Mouse (Mus musculus): Measurements from ENCODE around the gene Dpyd.

Dpyd gene

DNA sequence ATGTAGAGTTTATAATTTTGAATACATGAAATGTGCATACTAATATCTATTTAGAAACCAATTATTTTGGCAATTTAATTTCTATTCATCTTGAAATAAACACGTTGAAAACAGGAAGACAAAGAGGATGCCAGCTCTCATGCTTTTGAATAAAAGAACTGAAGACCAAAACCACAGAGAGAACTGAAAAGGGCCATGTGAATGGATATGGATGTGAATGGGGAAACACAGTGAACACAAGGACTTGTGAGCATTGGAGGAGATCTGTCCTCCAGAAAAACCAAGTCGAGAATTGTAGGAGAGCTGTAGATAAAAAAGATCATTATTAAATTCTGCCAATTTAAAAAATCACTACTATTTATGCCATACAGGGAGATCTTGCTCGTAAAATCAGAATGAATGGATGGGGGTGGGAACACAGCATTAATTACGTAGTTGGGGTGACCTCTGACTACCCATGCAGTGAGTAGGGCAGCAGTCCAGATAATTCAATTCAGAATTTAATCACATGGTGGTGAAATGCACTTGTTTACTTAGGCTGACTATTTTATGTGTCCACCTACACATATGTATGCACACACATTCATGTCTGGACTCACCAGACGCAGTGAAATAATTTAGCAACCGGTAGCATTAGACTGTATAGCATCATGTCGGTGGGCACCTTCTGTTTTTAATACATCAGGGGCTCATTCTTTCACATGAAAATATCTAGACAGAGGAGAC, 114.3 kb downstream of the Dpyd start:
- no peak for DNase-seq (ENCODE audit: low spot score)

DNA sequence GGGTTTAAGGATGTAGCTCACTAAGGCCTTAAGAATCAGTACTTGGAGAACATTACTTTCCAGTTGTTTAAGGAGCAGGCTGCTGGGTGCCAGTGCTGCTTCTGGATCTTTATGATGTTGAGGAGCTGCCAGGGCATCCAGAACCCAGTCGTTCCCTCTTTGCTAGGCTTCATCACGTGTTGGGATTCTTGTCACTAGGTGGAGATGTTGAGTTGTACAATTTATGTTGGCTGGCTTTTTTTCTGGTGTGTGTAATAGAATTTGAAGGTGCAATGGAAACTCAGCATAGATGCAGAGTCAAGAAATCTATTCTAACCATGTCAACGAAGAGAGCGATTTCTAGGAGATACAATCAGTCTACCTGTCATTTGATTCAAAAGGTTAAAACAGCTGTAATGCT, 118.9 kb downstream of the Dpyd start:
- peak; percentile 49 for DNase-seq (ENCODE audit: low spot score)

DNA sequence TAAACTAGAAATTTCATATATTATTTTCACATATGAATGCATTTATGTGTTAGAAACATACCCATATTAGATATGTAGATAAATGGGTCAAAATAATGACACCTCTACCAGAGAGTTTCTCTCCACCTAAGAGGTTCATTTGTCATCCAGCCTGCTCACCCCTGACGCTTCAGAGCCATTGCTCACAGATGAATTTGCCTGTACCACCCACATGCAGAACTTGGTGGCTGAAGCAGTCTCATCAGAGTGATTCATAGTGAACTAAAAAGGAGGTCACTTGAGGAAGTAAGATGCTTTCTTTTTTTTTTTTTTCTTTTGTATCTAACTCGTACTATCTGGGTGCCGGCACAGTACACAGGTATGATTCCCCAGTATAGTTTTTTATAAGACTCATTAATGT, 188.3 kb downstream of the Dpyd start:
- DNase-seq (ENCODE audit: low spot score), result no peak

DNA sequence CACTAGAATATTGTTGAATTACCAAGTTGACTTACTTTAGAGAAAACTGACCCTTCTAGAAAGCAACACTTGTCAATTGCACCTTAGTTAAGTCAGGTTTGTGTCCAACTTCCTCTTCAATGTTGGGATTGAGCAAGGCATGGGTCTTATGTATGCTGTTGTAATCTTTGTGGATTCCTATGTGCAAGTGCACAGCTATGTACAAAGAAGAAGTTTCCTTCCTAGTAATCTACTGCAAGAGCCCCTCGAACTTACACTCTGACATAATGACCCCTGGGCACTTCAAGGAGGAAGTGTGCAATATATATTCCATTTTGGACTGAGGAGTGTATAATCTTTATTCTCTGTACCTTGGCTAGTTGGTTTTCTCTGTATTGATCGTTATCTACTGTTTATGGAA, 191.7 kb downstream of the Dpyd start:
- no peak for DNase-seq (ENCODE audit: low spot score)

DNA sequence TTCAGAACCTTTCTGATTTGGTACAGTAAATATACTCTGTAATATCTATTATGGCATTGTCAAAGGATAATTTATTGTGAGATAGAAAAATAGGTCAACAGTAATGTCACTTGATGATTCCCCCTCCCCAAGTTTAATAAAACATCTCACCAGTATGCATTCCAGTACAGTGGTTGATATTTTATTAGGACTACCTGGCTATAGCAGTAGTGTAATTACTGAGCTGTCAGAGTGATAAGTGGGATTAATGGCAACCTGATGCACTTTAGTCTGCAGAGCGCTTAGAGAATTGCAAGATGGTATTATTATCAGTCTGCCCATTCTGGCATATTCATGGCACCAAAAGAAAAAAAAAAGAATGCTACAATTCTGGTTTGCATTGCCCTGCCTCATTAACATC, 194.2 kb downstream of the Dpyd start:
- DNase-seq (ENCODE audit: low spot score), result no peak

DNA sequence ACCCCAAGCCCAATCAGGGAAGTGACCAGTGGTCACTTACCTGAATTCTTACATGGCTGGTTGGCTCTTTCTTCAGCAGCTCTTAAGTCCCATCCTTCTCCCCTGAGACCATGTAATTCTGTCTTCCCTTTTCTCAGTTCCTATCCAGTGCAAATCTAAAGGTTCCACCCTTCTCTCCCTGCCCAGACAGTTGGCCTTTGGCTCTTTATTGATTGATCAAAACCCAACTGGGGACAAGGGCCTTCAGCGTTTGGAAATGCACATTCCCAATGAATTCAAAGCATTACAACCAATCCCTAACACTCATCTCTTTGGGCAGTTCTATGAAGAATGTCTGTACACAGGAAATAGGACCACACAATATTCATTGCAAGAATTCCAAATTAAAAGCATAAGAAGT, 251.0 kb downstream of the Dpyd start:
- no peak for DNase-seq (ENCODE audit: low spot score)

DNA sequence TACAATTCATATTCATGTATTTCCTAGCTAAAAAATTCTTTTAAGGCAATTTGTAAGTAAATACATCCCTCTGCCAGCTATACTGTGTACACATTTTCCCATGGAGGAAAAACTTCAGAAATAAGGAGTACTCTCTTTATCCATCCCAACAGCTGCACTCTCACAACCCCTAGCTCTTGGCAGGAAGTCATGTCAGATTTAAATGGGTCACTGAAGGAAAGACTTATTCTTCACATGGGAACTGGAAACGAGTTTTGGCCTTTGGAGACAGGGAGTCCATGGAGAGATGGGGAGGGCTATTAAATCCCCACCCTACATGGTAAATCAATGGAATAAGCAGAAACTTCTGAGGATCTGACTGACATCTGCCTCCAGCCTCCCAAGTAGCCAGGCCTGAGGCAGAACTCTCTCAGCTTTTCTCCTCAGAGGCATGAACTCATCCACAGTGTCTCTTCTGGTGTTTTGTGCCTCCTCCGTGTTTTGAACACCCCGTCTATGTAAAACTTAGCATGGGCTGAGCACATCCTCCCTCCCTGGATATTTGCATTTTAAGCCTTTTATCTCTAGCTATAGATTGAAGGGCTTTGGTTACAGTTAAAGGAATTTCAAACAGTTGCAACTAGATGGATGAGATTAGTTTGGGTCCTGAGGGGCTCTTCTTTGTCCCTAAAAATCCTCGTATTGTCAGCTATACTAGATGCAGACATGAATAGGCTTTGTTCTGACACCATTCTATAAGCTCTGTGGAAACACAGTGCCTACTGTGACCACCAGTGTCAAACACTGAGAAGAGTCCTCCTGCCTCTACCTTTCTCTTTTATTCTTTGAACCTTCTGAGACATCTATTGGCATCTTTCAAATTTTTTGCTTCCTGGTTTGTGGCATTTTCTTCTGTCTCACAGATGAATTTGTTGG, 288.9 kb downstream of the Dpyd start:
- no peak for DNase-seq (ENCODE audit: low spot score)

DNA sequence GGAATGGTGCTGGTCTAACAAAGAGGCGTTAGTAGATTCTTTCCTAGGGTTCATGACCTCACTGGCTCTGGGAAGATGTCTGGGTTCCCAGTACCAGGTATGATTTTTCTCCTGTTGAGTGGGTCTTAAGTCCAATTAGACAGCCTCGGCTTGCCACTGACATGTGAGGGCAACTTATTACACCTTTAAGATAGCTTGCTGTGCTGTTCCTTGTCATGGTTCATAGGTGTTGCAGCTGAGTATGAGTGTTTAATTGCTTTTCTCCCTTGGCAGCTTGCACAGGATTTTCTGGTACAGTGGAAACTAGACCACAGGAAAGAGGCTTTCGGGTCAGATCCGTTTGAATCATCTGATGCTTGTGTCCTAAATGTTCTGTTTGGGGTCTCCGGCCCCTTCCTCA, 290.8 kb downstream of the Dpyd start:
- DNase-seq (ENCODE audit: low spot score), result no peak

DNA sequence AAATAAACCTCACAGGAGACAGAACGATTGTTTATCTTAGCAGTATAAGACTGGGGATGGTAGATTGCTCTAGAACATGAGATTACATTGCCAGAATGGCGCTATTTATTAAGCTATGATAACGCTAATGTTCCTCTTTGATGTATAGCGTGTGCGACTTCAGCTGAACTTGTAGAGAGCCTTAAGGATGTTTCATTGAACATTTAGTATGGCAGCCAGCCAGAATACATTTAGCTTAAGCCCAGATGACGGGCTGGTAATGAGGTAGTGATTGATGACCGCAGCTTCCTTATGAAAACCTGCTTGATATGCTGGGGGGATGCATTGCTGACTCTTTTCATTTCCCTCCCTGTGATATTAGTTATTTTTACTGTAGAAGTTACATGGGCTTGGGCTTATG, 293.5 kb downstream of the Dpyd start:
- DNase-seq (ENCODE audit: low spot score), result peak; percentile 31

DNA sequence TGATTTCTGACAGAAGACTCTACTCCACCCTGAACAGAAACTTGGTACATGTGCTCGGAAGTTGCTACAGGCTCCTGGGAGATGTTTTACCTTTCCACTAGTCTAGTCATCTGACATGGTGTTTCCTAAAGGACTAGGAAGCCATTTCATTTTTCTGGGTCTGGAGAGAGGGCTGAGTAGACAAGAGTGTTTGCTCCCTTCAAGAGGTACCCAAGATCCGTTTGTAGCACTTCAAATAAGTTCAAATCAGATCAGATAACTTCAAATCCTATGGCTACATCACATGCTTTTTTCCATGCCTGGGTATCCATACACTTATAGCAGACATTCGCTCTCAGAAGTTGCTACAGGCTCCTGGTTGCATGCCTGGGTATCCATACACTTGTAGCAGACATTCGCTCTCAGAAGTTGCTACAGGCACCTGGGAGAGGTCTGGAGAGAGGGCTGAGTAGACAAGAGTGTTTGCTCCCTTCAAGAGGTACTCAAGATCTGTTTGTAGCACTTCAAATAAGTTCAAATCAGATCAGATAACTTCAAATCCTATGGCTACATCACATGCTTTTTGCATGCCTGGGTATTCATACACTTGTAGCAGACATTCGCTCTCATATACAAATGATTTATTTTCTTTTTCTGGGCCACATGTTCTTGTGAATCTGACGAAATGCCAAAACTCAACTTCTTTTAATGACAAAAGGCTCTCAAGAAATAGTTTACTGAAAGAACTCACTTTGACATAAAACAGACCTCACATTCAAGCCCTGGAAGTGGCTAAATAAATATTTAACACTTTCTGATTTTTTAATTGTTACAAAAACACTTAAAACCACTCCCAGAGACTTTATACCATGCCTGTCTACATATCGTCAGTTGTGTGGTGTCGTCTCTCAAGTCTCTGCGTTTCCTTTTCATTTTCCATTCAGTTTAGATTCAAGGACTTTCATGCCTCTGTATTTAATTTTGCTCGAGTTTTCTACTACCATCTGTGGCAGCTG, 307.5 kb downstream of the Dpyd start:
- no peak for DNase-seq (ENCODE audit: low spot score)

DNA sequence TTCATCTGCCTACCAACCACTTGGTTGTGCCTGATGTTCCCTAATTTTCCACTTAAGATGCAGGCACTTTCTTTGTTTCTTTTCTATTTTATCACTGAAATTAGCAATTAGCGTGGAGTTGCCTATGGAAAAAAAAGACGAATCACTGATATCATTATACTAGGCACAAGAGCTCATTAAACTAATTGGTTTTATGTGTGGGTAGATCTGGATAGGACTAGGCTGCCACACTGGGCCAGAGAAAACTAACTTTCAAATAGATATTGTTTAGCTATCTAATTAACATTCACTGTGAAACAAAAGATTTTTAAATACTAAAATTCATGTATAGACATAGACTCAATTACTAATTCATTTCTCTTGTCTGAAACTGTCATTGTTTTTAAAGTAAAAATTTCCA, 313.9 kb downstream of the Dpyd start:
- no peak for DNase-seq (ENCODE audit: low spot score)

DNA sequence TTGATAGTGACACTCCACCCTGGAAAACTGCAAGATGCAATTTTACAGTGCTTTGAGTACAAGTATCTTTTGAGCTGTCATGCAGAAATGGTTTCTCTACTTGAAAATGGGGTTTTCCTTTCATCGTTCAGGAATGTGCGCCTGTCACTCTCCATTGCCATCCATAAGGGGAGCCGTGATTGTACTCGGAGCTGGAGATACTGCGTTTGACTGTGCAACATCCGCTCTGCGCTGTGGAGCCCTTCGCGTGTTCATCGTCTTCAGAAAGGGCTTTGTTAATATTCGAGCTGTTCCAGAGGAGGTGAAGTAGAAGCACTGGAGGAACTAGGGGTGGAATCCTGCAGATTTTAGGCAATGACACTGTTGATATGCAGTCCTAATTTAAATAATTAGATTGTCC, 337.1 kb downstream of the Dpyd start:
- peak; percentile 42 for DNase-seq (ENCODE audit: low spot score)

DNA sequence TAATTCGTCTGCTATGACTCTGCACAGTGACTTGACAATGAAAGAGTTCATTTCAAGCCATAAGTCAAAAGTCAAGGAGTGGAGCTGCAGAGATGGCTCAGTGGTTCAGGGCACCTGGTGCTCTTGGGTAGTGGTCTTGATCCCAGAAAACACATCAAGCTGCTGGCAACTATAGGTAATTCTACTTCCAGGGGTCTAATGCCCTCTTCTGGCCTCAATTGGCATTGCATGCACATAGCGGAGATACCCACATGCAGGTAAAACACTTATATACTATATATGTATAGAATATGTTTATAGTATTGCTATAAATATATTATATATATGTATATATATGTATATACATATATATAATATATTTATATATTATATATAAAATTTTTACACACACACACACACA, 429.4 kb downstream of the Dpyd start:
- no peak for DNase-seq (ENCODE audit: low spot score)

DNA sequence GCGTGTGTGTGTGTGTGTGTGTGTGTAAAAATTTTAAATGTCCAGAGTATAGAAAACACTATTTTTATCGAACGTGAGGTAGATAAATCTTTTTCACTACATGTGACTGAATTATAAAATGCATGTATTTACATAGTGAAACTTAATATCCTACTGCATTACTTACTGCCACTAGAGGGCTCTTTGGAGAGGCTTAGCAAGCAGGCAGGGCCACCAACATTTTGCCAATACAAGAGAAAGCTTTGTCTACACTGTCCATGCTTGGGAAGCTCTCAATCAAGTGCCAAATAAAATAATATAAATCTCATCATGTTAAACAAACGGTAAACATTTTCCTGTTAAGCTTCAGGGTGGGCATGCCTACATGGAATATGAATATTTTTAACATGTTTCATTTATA, 429.9 kb downstream of the Dpyd start:
- peak; percentile 46 for DNase-seq (ENCODE audit: low spot score)

DNA sequence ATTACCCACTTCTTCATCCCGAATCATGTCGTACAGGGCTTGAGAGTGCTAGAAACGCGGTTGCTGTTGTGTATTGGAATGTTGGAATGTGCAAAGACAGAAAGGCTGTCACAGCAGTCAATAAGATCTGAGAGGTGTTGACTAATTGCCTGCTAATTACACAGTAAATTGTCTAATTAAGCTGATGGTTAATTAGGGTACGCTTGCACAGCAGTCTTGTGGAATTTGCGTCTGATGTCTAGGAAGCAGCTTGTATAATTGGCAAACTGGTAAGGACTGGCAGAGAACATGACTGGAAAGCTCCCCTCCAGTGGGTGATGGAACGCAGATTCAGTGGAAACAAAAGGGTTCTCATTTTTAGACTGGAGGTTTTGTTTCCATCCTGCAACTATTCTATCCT, 459.3 kb downstream of the Dpyd start:
- peak; percentile 48 for DNase-seq (ENCODE audit: low spot score)

DNA sequence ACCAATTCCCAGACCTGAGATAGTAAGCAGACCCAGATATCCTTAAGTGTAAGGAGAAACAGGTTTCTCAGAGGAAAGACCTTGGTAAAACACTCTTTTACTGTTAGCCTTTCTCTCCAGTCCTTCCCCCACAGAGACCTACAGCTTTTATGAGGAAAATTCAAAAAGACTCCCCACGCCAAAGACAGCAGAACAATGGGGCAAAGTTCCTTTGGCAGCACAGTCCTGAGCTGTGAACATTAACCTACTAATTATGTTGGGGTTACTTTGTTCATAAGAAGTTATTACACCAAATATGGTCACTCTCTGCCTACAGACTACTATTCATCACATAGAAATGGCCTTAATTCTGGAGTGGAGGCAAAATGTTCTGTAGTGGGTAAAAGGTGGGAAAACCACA, 480.7 kb downstream of the Dpyd start:
- DNase-seq (ENCODE audit: low spot score), result no peak

DNA sequence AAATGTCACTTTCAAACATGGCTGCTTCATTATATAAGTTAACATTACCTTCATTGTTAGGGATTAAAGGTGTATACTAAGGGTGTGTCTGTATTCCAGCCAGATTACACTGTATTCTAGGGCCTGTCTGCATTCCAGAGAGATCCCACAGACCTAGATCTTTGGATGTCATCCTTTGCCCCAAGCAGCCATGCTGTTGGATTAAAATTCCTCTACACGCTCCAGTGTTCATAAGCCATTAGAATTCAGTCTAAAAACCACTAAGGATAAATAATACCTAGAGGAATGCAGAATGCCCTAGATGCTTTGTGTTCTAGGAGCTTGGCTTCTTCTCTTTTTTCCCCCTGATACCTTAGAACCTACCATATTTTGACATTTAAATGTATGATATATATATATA, 494.2 kb downstream of the Dpyd start:
- no peak for DNase-seq (ENCODE audit: low spot score)

DNA sequence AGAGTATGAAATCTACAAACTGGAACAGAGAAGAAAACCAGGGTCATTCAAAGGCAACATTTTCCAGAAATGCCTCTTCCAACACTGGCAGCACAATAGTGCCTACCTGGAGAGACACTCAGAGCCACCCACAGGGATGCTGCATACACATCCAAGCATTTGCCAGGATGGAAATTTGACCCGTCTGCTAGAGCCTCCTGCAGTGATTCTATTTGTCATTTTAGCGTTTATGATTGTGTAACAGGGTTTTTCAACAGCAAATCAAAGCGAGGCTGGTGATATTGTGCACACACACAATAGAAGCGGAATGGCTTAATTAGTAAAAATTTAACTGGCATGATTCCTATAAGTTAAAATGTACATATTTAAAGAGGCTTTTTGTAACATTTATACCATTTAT, 501.3 kb downstream of the Dpyd start:
- DNase-seq (ENCODE audit: low spot score), result peak; percentile 64

DNA sequence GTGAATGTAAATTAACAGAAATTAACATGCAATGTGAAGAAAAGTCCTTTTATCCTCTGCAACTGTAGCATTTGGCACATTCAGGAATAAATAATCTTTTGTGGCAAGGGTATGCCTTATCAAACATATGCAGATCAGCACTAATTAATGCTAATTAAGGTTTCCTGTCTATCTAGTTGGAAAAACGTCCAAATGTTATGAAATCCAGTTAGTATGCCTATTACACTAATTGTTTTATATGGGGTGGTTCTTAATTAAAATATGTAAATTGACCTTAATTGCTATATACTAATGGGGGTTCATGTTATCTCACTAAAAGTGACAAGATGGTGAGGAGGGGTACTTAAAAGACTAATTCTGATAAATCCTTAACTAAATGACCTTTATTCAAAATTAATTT, 501.7 kb downstream of the Dpyd start:
- DNase-seq (ENCODE audit: low spot score), result no peak

DNA sequence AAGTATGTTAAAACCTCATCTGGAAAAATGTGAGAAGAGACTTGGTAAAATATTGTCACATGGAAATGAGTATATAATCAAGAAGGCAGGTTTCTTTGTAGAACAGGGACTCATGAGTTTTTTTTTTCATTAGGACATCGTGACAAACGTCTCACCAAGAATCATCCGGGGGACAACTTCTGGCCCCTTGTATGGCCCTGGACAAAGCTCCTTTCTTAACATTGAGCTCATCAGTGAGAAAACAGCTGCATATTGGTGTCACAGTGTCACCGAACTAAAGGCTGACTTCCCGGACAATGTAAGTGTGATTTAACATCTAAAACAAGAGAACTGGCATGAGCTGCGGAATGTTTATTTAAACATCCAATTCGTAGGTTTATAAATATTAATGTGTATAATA, 502.8 kb downstream of the Dpyd start:
- DNase-seq (ENCODE audit: low spot score), result peak; percentile 18

DNA sequence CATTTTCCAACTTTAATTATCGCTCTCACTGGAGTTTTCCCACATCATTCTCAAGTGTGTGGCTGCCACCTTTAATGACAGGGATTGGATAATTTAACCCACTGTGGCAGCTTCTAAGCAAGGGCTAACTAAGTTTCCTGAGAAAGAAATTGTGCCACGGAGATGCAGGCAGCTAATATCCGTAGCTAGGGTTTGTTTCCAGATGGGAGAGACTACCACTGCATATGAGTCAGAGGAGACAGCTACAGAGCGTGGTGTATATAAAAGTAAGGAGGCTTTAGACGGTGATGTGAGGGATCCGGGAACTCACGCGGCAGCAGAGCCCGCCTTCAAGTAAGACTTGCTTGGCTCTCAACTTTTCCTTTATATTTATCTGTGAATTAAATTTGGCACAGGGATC, 505.3 kb downstream of the Dpyd start:
- DNase-seq (ENCODE audit: low spot score), result peak; percentile 60

DNA sequence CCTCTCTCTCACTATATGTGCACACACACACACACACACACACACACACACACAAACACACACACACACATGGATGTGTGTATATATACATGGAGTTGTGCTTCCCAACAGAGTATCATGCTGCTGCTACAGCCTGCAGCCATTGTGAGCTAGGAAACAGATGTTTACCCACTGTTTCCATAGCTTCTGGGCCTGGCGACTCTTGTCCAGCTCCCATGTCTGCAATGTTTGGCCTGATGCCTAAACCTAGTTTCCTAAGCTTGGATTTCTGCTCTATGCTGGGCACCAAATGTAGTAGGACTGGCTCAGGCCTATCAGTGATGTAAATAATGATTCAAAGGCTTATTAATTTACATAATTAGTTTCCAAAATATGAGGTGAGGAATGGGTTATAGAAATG, 524.7 kb downstream of the Dpyd start:
- no peak for DNase-seq (ENCODE audit: low spot score)

All from retina, embryonic 14.5 days (tissue).